Mouse (Mus musculus): Measurements from ENCODE around the gene Nfx1.

Nfx1 gene

GRCm38 (mm10) chr4:40976651-40977050, 5.9 kb downstream of the Nfx1 start:
- DNase-seq = no peak

- DNase-seq = no peak
These were observed 8.7 kb downstream of the Nfx1 start for GRCm38 (mm10) chr4:40979430-40979829.

GRCm38 (mm10) chr4:40982486-40982885, 11.8 kb downstream of the Nfx1 start:
- DNase-seq = no peak

GRCm38 (mm10) chr4:40983686-40984085, 13.0 kb downstream of the Nfx1 start:
- no peak for DNase-seq

- DNase-seq = no peak
These were observed 18.9 kb downstream of the Nfx1 start for GRCm38 (mm10) chr4:40989633-40990032.

- DNase-seq = no peak
These were observed 25.6 kb downstream of the Nfx1 start for GRCm38 (mm10) chr4:40996302-40996701.

GRCm38 (mm10) chr4:40997916-40998315, 27.2 kb downstream of the Nfx1 start:
- no peak for DNase-seq

- no peak for DNase-seq
These were observed 29.6 kb downstream of the Nfx1 start for GRCm38 (mm10) chr4:41000271-41000670.

GRCm38 (mm10) chr4:41000842-41001639, 30.3 kb downstream of the Nfx1 start:
- no peak for DNase-seq

GRCm38 (mm10) chr4:41013351-41013750, 42.6 kb downstream of the Nfx1 start:
- no peak for DNase-seq

GRCm38 (mm10) chr4:41015798-41016197, 45.1 kb downstream of the Nfx1 start:
- DNase-seq = no peak

- no peak for DNase-seq
These were observed 50.4 kb downstream of the Nfx1 start for GRCm38 (mm10) chr4:41021094-41021493.

GRCm38 (mm10) chr4:41026086-41026787, 55.5 kb downstream of the Nfx1 start:
- no peak for DNase-seq

- no peak for DNase-seq
These were observed 57.2 kb downstream of the Nfx1 start for GRCm38 (mm10) chr4:41027872-41028271.

- no peak for DNase-seq
These were observed 57.6 kb downstream of the Nfx1 start for GRCm38 (mm10) chr4:41028272-41028671.

GRCm38 (mm10) chr4:41029372-41029771, 58.7 kb downstream of the Nfx1 start:
- no peak for DNase-seq

- no peak for DNase-seq
These were observed 60.5 kb downstream of the Nfx1 start for GRCm38 (mm10) chr4:41031242-41031641.

GRCm38 (mm10) chr4:41037942-41038341, 67.2 kb downstream of the Nfx1 start:
- no peak for DNase-seq

GRCm38 (mm10) chr4:41040983-41041382, 70.3 kb downstream of the Nfx1 start:
- no peak for DNase-seq

- DNase-seq = no peak
These were observed 72.2 kb downstream of the Nfx1 start for GRCm38 (mm10) chr4:41042880-41043279.

- no peak for DNase-seq
These were observed 73.3 kb downstream of the Nfx1 start for GRCm38 (mm10) chr4:41043961-41044360.

GRCm38 (mm10) chr4:41045288-41045687, 74.6 kb downstream of the Nfx1 start:
- DNase-seq = no peak

- no peak for DNase-seq
These were observed 75.6 kb downstream of the Nfx1 start for GRCm38 (mm10) chr4:41046254-41046795.
